Mouse (Mus musculus): ENCODE measurements at regions not wholly inside any gene's neighbourhood (a gene's known extent, or its start where the extent isn't known, plus 50 kb on each side); places are given as distances from the start of the nearest gene placed in this dataset.
A peak's percentile ranks its signal among the peaks of the same experiment; 100 is the strongest.

DNA sequence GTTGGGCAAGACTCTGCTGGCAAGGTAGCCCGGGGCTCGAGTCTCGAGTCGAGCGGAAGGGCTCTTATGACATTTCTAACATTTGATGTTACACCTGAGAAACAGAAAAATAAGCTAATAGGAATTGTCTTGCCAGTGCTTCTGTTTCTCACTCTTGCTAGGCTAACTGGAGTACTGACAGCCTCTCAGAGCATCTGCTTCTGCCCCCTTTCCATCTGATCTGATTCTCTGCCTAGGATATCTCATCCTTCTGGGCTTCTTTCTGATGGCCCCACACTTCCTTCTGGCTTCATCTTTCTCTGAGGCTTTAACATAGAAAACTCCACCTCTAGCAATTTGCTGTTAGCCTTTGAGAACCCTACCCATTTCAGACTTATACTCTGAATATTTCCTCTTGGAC is 95.0 kb upstream of the Arhgef9 start:
- ATAC-seq (replicated peaks in 1 of 2; ENCODE audit: insufficient read depth in 1 of 2, low FRiP score in 2 of 2, low TSS enrichment in 1 of 2, low read depth in 1 of 2, poor library complexity in 2 of 2, severe bottlenecking in 2 of 2), result no peak

DNA sequence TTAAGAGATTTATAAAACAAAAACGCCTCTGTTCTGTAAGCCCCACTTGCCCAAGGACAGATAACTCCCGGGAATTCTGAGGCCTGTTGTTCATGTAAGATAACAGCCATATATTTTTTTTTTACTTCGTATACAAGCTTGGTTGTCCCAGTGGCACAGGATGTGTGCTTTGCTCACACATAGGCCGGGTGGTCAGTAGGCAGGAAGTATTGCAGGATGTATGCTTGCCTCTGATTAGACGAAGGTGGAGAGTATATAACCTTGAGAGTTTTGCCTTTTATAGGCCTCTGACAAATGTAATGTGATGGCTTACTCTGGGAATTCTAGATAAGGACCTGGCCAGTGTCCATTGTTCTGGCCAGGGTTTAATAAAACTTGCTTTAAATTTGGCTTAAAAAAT is 85.4 kb upstream of the Arhgef9 start:
- ATAC-seq (replicated peaks in 1 of 2; ENCODE audit: insufficient read depth in 1 of 2, low FRiP score in 2 of 2, low TSS enrichment in 1 of 2, low read depth in 1 of 2, poor library complexity in 2 of 2, severe bottlenecking in 2 of 2), result peak; percentile 88 to 94

DNA sequence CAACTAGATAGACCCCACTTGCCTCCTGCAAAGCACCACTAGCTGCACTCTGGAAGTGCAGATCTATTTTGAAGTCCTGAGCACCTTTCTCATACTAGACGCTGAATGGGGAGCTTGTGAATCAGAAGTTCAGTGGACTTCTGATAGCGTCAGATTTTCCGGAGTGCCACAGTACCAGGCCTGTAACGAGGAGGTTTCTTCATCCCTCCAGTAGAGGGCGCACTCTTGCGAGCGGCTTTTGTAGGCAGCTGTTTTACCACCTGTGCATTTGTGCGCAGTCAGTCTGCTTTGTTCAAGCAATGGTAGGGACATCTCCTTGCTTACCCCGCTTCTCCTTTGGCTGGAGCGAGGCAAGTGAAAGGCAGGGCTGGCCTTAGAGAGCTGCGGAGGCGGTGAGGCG is 56.9 kb upstream of the Arhgef9 start:
- ATAC-seq (replicated peaks in 1 of 2; ENCODE audit: insufficient read depth in 1 of 2, low FRiP score in 2 of 2, low TSS enrichment in 1 of 2, low read depth in 1 of 2, poor library complexity in 2 of 2, severe bottlenecking in 2 of 2), result 0 out of 4 replicates have a peak, but pooled peaks have one; percentile 17 to 51

Measured in hematopoietic stem cell, adult 5-6 weeks (primary cell).